Mouse (Mus musculus) heart, embryonic 14.5 days (tissue): ENCODE results near the gene Lgsn. TPM values are rescaled to one million over a fixed set of nuclear protein-coding genes. Genes with fewer than 3 reads are reported as not detected.

ENCODE experiments used
- ATAC-seq: fragments of 200-750 bp; cut with Nextera tagmentation; 2 replicates; pipeline ENCODE4 v1.8.0; 2017; ENCODE audit warnings: low read depth, moderate TSS enrichment; ENCODE audit not compliant: insufficient number of reproducible peaks, insufficient read depth, low FRiP score
- H3K27ac ChIP-seq, 2 experiments: fragments of 200-500 bp in 1 of 2; fragments of 300-500 bp in 1 of 2; sonication (generic) in 1 of 2; replicated peaks in 1 of 2; 2 replicates each; pipeline ENCODE4 v1.5.1; 2012 to 2014; ENCODE audit warnings: low read depth in 2 of 2, low read length in 2 of 2, control low read depth in 1 of 2, mild to moderate bottlenecking in 1 of 2, mixed read lengths in 1 of 2; ENCODE audit not compliant: control insufficient read depth in 1 of 2, insufficient read depth in 1 of 2
- H3K27me3 ChIP-seq: fragments of 300-500 bp; sonication (generic); 2 replicates; pipeline ENCODE4 v1.6.1; 2014; ENCODE audit warnings: mild to moderate bottlenecking, low read length, control low read depth; ENCODE audit not compliant: control insufficient read depth, insufficient read depth
- H3K36me3 ChIP-seq: fragments of 300-500 bp; sonication (generic); 2 replicates; pipeline ENCODE4 v1.6.1; 2014; ENCODE audit warnings: mild to moderate bottlenecking, control low read depth, low read length, mixed read lengths; ENCODE audit not compliant: control insufficient read depth, insufficient read depth
- H3K4me1 ChIP-seq, 2 experiments: fragments of 200-500 bp in 1 of 2; fragments of 300-500 bp in 1 of 2; sonication (generic) in 1 of 2; 2 replicates each; pipeline ENCODE4 v1.6.1; 2012 to 2014; ENCODE audit warnings: low read length in 2 of 2, control low read depth in 1 of 2, mixed read lengths in 1 of 2; ENCODE audit not compliant: control insufficient read depth in 2 of 2, insufficient read depth in 2 of 2
- H3K4me2 ChIP-seq: fragments of 300-500 bp; sonication (generic); 2 replicates; pipeline ENCODE4 v1.6.1; 2014; ENCODE audit warnings: mild to moderate bottlenecking, low read length
- H3K4me3 ChIP-seq, 2 experiments: fragments of 200-500 bp in 1 of 2; fragments of 300-500 bp in 1 of 2; sonication (generic) in 1 of 2; 2 replicates each; pipeline ENCODE4 v1.5.1; 2012 to 2014; ENCODE audit warnings: low read length in 2 of 2, mild to moderate bottlenecking in 2 of 2, control low read depth in 1 of 2, low read depth in 1 of 2, moderate library complexity in 1 of 2; ENCODE audit not compliant: control insufficient read depth in 1 of 2, insufficient read depth in 1 of 2
- H3K9ac ChIP-seq: fragments of 300-500 bp; sonication (generic); 2 replicates; pipeline ENCODE4 v1.6.1; 2014; ENCODE audit warnings: mild to moderate bottlenecking, low read length
- H3K9me3 ChIP-seq: fragments of 300-500 bp; sonication (generic); 2 replicates; pipeline ENCODE4 v1.6.1; 2016; ENCODE audit warnings: low read length, control low read depth; ENCODE audit not compliant: control insufficient read depth
- WGBS: fragments of 180-500 bp; shearing (Covaris S2); extraction: QIAGEN DNeasy Blood & Tissue Kit; methylation state at CpG from one replicate; pipeline ENCODE4 v1.1.7; 2014; 5-methylcytosine and 5-hydroxymethylcytosine counted together
- polyA plus RNA-seq: library from polyadenylated mRNA; unstranded; fragments of >200 nt; fragmentation: Nextera tagmentation; extraction: Ambion mirVana; gene quantifications from 2 replicates; pipeline ENCODE4 v1.2.1, GENCODE M21; 2014

The Lgsn gene
- polyA plus RNA-seq, 1 experiment from 2014 or later = not detected

DNA sequence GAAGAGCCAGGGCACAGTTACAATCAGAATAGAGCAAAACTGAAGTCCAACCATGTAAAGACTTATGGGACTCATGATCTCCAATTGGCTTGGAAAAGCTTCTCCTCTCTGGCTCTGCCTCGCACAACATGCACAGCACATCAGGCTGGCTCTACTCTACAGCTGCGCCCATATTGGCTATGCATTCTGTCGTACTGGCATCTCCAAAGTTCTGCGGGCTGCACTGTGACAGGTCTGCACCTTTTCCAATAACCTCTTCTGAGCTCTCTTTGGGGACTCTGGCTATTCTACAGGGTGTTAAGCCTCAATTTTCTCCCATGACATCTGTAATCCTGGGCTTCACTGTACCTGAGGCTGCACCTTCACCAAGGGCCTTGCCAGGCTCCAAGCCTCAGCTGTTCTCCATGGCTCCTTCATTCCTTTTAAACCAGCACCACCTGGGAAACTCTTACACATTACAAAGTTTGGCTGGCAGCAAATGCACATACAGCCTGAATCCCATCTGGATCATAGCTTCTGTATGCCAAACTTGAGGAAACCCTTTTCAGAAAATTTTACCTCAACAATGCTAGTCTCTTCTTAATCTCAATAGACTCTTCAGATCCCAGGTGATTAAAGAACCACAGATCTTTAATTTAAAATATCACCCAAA lies 44.5 kb downstream of the Lgsn start:
- Histone ChIP-seq H3K4me2 (no peak overlapping the region), H3K9me3 (no peaks in the 10 kb centered on the region), H3K36me3 (no peaks in the 10 kb centered on the region), H3K27ac (no peak overlapping the region), H3K4me1 (no peaks in the 10 kb centered on the region), H3K9ac (no peak overlapping the region), H3K27me3 (no peaks in the 10 kb centered on the region), H3K4me3 (no peak overlapping the region)
- WGBS = 87% methylated on average over 4 of the region's 4 CpGs
- no peak for ATAC-seq

DNA sequence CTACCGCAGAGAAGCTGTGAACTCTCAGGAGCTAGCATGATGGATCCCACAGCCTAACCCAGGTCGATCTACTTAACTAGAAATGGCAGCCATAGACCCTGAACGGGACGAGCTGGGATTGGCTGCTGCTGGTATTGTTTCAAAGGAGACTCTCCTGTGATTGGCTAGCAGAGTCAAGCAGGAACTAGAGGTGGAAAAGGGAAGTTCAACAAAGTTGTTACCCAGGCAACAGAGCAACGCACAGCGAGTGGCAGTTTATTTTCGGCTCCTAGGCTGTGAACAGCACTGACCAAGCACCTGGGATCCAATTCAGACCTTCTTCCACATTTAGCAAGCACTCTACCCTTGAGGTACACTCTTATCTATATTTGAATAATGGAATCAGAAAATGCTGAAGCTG lies 46.4 kb downstream of the Lgsn start, which contains the start of the genes 4931428L18Rik and Pih1d3:
Gene 4931428L18Rik (minus strand): TSS at position 121 of the 400 bp plus-strand sequence.
Gene Pih1d3 (plus strand): TSS at position 275 of the 400 bp plus-strand sequence.
- 73% methylated on average over 7 of the region's 7 CpGs for WGBS
- Histone ChIP-seq H3K27ac (no peak within 1 kb of the TSS), H3K4me2 (no peak within 1 kb of the TSS), H3K9ac (no peak within 1 kb of the TSS), H3K4me1 (no peaks in the 10 kb centered on the region), H3K9me3 (no peaks in the 10 kb centered on the region), H3K36me3 (no peaks in the 10 kb centered on the region), H3K4me3 (no peak within 1 kb of the TSS), H3K27me3 (no peaks in the 10 kb centered on the region)
- no peak for ATAC-seq

DNA sequence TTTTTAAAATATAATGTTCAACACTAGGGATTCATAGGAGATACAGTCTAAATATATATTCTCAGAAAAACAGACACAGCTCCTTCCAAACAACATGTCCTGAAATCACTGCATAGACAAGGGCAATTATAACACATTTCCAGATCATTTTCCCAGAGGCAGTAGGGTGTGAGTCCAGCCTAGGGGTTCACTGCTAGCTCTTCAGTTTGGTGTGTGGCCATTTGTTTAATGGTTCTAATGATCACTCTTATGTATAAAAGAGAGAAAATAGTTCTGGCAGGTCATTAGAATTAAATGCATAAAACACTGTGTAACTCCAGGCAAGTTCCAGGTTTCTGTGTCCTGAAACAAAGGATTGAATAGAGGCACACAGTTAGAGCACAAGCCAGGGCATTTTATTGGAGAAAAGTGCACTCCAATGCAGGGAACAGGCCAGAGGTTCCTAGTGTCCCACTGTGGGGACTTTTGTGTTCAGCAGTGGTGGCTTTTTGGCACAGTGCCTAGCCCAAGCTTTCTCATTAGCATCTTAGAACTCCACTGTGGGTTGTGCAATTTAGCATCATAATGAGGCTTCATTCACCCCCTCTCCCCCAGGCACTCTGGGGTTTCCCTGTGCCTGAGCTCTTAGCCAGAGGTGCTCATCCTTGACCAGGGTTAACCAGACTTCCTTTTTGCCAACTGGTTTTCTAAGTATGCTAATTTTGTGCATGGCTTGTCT lies 57.3 kb downstream of the Lgsn start:
- Histone ChIP-seq H3K9me3 (no peaks in the 10 kb centered on the region), H3K27ac (no peak overlapping the region), H3K4me3 (no peak overlapping the region), H3K36me3 (no peaks in the 10 kb centered on the region), H3K9ac (no peak overlapping the region), H3K4me2 (no peak overlapping the region), H3K4me1 (no peaks in the 10 kb centered on the region), H3K27me3 (no peaks in the 10 kb centered on the region)
- no peak for ATAC-seq

Other genes with a start within 250 kb of the Lgsn start
- gene AC153137.1, start 198.4 kb upstream of the Lgsn start, polyA plus RNA-seq = not detected in 2 replicates
- not detected in 2 replicates for gene 4931428L18Rik, start 46.3 kb downstream of the Lgsn start, polyA plus RNA-seq
- not detected in 2 replicates for gene Pih1d3, start 46.4 kb downstream of the Lgsn start, polyA plus RNA-seq